Mouse (Mus musculus) hindbrain, embryonic 15.5 days (tissue): ENCODE measurements around the gene Jag2. TPM values are rescaled to one million over a fixed set of nuclear protein-coding genes. Genes with fewer than 3 reads are reported as not detected.
A peak's percentile ranks its signal among the peaks of the same experiment; 100 is the strongest.

Experiments used
- ATAC-seq: fragments of 200-750 bp; cut with Nextera tagmentation; 2 replicates; pipeline ENCODE4 v1.8.0; 2017; ENCODE audit warnings: low read depth, moderate number of reproducible peaks, moderate TSS enrichment; ENCODE audit not compliant: low FRiP score
- H3K27ac ChIP-seq: fragments of 300-500 bp; sonication (generic); replicated peaks from 2 replicates; pipeline ENCODE4 v1.5.1; 2015; ENCODE audit warnings: mild to moderate bottlenecking, inconsistent platforms
- H3K27me3 ChIP-seq: fragments of 300-500 bp; sonication (generic); 2 replicates; pipeline ENCODE4 v1.6.1; 2015; ENCODE audit warnings: control low read depth, inconsistent platforms
- H3K36me3 ChIP-seq: fragments of 300-500 bp; sonication (generic); 2 replicates; pipeline ENCODE4 v1.6.1; 2015; ENCODE audit warnings: control low read depth, inconsistent platforms
- H3K4me1 ChIP-seq: fragments of 300-500 bp; sonication (generic); replicated peaks from 2 replicates; pipeline ENCODE4 v1.6.1; 2015; ENCODE audit warnings: control low read depth, inconsistent platforms
- H3K4me2 ChIP-seq: fragments of 300-500 bp; sonication (generic); 2 replicates; pipeline ENCODE4 v1.6.1; 2015; ENCODE audit warnings: moderate library complexity, mild to moderate bottlenecking, inconsistent platforms
- H3K4me3 ChIP-seq: fragments of 300-500 bp; sonication (generic); 2 replicates; pipeline ENCODE4 v1.5.1; 2015; ENCODE audit warnings: mild to moderate bottlenecking, inconsistent platforms
- H3K9ac ChIP-seq: fragments of 300-500 bp; sonication (generic); 2 replicates; pipeline ENCODE4 v1.6.1; 2015; ENCODE audit warnings: inconsistent platforms
- H3K9me3 ChIP-seq: fragments of 300-500 bp; sonication (generic); 2 replicates; pipeline ENCODE4 v1.6.1; 2016; ENCODE audit warnings: control low read depth, inconsistent platforms
- WGBS: fragments of 180-500 bp; shearing (Covaris S2); methylation state at CpG from one replicate; pipeline ENCODE4 v1.1.7; 2015; 5-methylcytosine and 5-hydroxymethylcytosine counted together
- polyA plus RNA-seq: library from polyadenylated mRNA; unstranded; fragments of >200 nt; fragmentation: Nextera tagmentation; extraction: Ambion mirVana; gene quantifications from 2 replicates; pipeline ENCODE4 v1.2.1, GENCODE M21; 2015

The Jag2 gene
- polyA plus RNA-seq, 1 experiment from 2014 or later, result 14.4 TPM

DNA sequence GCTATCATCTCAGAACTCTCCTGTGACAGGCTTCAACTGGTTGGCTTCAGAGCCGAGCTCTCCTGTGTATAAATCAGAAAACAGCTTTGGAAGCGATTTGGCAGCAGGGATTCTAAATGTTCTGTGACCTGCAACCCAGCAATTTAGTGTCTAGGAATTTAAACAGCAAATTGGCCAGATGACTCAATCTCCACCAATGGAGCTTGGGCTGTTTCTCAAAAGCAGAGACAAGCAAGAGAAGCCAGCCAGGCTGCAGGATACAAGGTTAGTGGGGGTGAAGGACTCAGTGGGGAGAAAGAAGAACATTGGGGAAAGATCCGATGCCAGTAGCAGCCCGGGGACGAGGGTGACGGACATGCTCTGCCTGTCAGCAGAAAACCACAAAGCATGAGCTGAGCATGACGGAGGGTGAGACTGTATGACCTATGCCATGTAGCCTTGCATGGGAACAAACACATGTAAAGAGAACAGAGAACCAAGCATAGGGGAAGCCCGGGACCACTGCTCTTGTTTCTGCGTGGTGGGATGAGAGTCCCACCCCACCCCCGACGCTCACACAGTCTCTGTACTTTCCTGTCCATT lies 35.2 kb downstream of the Jag2 start:
- H3K4me2 ChIP-seq, result no peak overlapping the region
- H3K4me1 ChIP-seq, result peaks cover 15% of the 10 kb centered on the region
- no peak overlapping the region for H3K9ac ChIP-seq
- H3K36me3 ChIP-seq, result no peaks in the 10 kb centered on the region
- no peaks in the 10 kb centered on the region for H3K27me3 ChIP-seq
- H3K4me3 ChIP-seq, result no peak overlapping the region
- WGBS, result 63% methylated on average over 11 of the region's 11 CpGs
- no peaks in the 10 kb centered on the region for H3K9me3 ChIP-seq
- no peak overlapping the region; the same call in 1 of the 2 replicates for H3K27ac ChIP-seq
- ATAC-seq, result no peak

DNA sequence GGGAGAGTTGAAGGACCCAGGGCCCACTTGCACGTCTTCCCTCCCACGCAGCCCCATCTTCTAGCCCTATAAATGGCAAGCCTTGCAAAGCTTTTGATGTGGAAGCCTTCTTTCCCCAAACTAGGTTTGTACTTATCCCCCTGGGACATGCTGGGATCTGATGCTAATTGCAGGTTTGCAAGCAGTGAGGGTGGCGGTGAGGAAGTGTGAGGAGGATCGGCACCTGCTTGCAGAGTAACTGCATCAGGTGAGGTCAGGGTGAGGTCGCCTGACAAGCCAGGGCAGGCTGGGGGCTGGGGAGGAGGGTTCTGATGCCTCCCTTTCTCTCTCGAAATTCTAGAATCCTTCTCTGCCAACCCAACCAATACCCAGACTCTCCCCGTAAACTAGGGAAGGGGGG lies 44.1 kb downstream of the Jag2 start:
- no peak for ATAC-seq
- no peak overlapping the region for H3K9ac ChIP-seq
- H3K4me1 ChIP-seq, result no peaks in the 10 kb centered on the region
- WGBS, result 66% methylated on average over 7 of the region's 7 CpGs
- no peaks in the 10 kb centered on the region for H3K9me3 ChIP-seq
- no peaks in the 10 kb centered on the region for H3K36me3 ChIP-seq
- H3K4me2 ChIP-seq, result no peak overlapping the region
- H3K27ac ChIP-seq, result no peak overlapping the region
- no peak overlapping the region for H3K4me3 ChIP-seq
- H3K27me3 ChIP-seq, result no peaks in the 10 kb centered on the region

DNA sequence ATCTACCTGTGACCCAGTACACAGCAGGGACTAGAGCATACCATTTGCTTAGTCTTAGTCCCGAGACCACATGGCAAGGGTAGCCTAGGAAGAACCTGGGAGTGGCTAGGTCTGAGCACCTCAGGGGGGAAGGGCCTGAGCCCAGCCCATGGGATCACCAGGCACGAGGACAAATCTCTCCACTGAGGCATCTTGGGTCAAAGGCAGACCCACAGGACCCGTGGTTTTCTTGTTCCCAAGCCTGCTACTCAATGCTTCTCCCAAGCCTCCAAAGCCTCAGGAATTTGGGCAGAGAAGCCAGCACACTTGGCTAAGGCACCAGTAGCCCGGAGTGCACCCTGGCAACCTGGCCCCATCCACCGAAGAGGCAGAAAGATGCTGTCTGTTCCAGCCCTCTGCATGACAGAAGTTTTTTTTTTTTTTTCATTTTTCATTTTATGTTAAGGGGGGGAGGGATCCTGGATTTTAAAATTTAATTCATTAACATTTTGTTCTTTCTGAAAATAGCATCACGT lies 48.2 kb downstream of the Jag2 start:
- Histone ChIP-seq H3K36me3 (no peaks in the 10 kb centered on the region), H3K4me3 (no peak overlapping the region), H3K4me2 (no peak overlapping the region), H3K4me1 (peaks cover 16% of the 10 kb centered on the region), H3K27ac (no peak overlapping the region), H3K27me3 (peaks cover 32% of the 10 kb centered on the region), H3K9ac (no peak overlapping the region), H3K9me3 (no peaks in the 10 kb centered on the region)
- no peak for ATAC-seq
- WGBS, result 73% methylated on average over 6 of the region's 6 CpGs

DNA sequence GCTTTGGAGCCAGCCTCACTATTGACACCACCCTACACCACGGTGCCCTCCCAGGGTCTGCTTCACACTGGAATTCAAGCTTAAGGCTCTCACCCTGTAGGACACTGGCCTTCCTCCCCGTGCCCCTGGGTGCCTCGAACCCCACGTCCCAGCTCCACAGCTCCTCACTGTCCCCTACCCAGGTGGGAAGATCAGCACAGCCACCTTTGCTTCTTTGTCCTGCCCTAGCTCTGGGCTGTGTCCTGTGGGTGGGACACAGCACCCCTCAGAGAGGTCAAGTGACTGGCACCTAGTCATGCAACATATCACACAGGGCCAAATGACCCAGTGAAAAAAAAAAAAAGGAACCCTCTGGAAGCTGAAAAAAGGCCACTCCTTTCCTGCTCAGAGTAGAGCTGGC lies 48.9 kb downstream of the Jag2 start:
- no peaks in the 10 kb centered on the region for H3K9me3 ChIP-seq
- H3K4me2 ChIP-seq, result no peak overlapping the region
- peaks cover 20% of the 10 kb centered on the region for H3K4me1 ChIP-seq
- H3K36me3 ChIP-seq, result no peaks in the 10 kb centered on the region
- H3K4me3 ChIP-seq, result no peak overlapping the region
- H3K9ac ChIP-seq, result no peak overlapping the region
- no peak for ATAC-seq
- H3K27ac ChIP-seq, result no peak overlapping the region
- peaks cover 39% of the 10 kb centered on the region for H3K27me3 ChIP-seq
- WGBS, result 77% methylated on average over 4 of the region's 4 CpGs

DNA sequence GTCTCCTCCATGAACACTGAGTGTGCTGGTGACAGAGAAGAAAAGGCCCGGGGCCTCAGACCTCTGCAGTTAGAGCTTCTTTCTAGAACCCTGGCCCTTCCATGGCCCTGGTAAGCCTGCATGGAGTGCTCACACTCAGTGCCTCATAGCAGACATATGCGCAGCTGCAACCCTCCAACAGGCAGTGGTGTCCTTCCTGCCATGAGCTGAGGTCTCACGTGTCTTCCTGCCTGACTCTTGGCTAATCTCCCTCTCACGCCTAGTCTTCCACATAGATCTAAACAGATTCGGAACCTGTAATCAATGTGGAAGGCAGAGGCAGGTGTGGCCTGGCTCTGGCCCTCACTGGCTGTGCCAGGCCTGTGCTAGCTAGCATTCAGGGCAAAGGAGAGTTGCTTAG lies 49.8 kb downstream of the Jag2 start:
- no peak for ATAC-seq
- WGBS, result 88% methylated on average over 5 of the region's 5 CpGs
- H3K9me3 ChIP-seq, result no peaks in the 10 kb centered on the region
- H3K27ac ChIP-seq, result no peak overlapping the region
- no peak overlapping the region for H3K4me2 ChIP-seq
- H3K36me3 ChIP-seq, result no peaks in the 10 kb centered on the region
- H3K9ac ChIP-seq, result no peak overlapping the region
- peaks cover 20% of the 10 kb centered on the region for H3K4me1 ChIP-seq
- no peak overlapping the region for H3K4me3 ChIP-seq
- peaks cover 48% of the 10 kb centered on the region for H3K27me3 ChIP-seq

DNA sequence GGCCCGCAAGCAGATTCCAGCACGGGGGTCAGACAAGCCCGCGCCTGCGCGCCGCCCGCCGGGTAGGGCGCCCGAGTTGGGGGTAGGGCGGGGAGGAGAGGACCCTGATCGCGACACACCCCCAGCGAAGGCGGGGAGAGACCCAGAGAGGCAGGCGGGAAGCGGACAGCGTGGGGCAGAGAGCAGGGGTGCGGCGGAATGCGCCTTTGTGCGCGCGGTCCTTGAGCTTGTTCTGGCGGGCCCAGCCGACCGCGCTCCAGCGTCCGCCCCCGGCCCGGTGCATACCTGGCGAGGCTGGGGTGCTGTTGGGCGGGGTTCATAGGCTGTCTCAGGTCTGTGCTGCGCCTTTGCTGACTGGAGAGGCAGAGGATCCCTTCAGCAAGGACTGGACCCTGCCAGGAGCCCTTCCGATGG lies 52.0 kb downstream of the Jag2 start:
- peak overlapping the region; percentile 40 for H3K4me3 ChIP-seq
- H3K27me3 ChIP-seq, result peaks cover 62% of the 10 kb centered on the region
- H3K4me1 ChIP-seq, result peaks cover 30% of the 10 kb centered on the region
- WGBS, result 2% methylated on average over 37 of the region's 37 CpGs
- no peak overlapping the region for H3K27ac ChIP-seq
- no peaks in the 10 kb centered on the region for H3K9me3 ChIP-seq
- H3K4me2 ChIP-seq, result peak overlapping the region; percentile 68
- H3K36me3 ChIP-seq, result no peaks in the 10 kb centered on the region
- H3K9ac ChIP-seq, result peak overlapping the region; percentile 35; the same call in 1 of the 2 replicates
- no peak for ATAC-seq

DNA sequence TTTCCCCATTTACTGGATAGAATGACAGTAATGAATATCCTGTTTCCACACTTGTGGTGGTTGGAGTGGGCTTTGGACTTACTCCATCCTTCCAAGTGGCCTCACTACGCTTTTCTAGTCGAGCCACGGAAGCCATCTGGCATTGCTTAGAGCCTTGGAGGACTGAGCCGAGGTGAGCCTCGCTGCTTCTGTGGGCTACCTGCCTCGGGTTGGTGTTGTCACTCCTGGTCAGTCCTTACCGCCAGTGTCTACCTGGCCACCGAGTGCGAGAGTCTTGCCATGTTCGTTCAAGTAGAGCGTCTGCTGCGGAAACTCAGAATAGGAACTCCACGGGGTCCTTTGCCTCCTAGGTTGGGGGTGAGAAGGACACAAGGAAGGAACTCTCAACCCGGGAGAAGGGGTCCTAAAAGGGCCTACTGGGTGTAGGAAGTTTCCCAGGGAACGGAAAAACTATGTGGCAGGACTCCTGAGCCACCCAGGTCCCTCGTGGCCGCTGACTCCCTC lies 52.5 kb downstream of the Jag2 start:
- H3K4me3 ChIP-seq, result peak overlapping the region; percentile 40
- H3K27me3 ChIP-seq, result peaks cover 67% of the 10 kb centered on the region
- H3K9ac ChIP-seq, result peak overlapping the region; percentile 35; the same call in 1 of the 2 replicates
- no peaks in the 10 kb centered on the region for H3K36me3 ChIP-seq
- ATAC-seq, result no peak
- peaks cover 30% of the 10 kb centered on the region for H3K4me1 ChIP-seq
- H3K4me2 ChIP-seq, result peak overlapping the region; percentile 68
- no peak overlapping the region for H3K27ac ChIP-seq
- 7% methylated on average over 17 of the region's 17 CpGs for WGBS
- no peaks in the 10 kb centered on the region for H3K9me3 ChIP-seq

DNA sequence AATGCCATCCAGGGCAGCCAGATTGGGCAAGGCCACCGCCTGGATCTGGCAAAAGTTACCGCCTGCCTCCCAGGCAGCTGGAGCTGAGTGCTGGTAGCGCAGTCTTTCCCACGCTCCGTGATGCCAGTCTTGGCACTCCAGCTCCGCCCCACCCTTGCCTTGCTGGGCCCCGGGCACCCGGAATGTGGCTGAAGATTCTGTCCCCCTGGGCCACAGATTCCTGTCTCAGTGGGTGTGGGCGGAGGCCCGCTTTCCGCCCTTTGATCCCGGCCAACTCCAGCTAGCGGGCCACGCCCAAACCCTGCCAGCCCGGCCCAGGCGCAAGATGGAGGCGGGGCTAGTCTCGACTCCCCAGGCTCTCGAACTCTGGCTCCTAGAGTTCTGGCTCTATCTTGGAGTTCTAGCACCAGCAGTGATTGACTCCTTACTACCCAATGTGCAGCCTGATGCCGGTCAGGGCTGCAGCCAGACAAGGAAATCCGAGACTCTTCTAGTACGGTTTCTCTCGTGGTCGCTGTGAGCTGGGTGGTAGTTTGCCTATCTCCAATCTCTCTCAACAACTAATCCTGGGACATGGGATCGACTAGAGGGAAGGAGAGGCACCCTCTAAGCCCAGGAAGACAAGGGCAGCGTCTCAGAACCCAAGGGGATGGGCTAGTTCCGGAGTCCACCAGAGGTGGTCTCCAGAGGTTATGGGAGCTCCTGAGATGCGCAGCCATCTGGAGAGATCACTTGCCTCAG lies 53.1 kb downstream of the Jag2 start:
- Histone ChIP-seq H3K9ac (no peak overlapping the region), H3K4me2 (peak overlapping the region; percentile 68), H3K9me3 (no peaks in the 10 kb centered on the region), H3K36me3 (no peaks in the 10 kb centered on the region), H3K4me1 (peaks cover 30% of the 10 kb centered on the region), H3K27ac (no peak overlapping the region), H3K4me3 (peak overlapping the region; percentile 1; the same call in 1 of the 2 replicates), H3K27me3 (peaks cover 67% of the 10 kb centered on the region)
- peak; percentile 27; the same call in 1 of the 2 replicates for ATAC-seq
- WGBS, result 6% methylated on average over 28 of the region's 28 CpGs

DNA sequence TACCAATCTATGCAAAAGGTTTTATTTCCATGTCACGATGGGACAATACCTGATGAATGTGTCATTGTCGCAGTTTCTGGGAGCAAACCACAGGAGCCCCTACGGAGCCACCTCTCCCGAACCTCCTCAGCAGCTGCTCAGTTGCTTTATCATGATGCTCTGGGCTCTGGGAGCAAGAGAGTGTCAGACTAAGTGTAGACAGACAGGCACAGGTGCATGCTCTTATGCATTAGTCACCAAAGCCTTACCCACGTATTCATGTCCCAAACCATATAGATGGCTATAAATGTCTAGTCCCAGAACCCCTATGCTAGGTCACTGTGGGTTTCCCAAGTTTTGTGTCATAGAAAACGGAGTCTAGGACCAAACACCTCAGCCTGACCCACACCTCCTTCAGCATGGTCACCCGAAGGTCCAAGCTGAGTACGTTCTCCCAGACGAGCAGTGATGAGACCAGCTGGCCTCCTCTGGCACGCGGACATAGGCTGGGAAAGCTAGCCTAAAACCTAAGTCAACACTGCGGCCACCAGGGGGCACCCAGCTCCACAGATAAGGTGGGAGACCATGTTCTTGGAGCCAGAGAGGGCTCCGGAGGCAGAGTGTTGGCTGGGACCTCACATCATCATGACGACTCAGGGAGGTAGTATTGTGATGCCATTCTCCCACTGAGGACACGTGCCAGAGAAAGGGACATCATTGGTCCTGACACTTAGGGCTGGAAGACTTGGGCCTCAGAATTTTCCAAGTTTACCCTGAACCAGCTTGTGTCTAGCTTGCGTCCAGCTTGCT lies 54.2 kb downstream of the Jag2 start:
- Histone ChIP-seq H3K9ac (no peak overlapping the region), H3K36me3 (no peaks in the 10 kb centered on the region), H3K4me2 (no peak overlapping the region), H3K27ac (no peak overlapping the region), H3K4me3 (no peak overlapping the region), H3K4me1 (peaks cover 30% of the 10 kb centered on the region), H3K27me3 (peaks cover 72% of the 10 kb centered on the region), H3K9me3 (no peaks in the 10 kb centered on the region)
- ATAC-seq, result peak; percentile 19; the same call in 1 of the 2 replicates
- 22% methylated on average over 16 of the region's 16 CpGs for WGBS

DNA sequence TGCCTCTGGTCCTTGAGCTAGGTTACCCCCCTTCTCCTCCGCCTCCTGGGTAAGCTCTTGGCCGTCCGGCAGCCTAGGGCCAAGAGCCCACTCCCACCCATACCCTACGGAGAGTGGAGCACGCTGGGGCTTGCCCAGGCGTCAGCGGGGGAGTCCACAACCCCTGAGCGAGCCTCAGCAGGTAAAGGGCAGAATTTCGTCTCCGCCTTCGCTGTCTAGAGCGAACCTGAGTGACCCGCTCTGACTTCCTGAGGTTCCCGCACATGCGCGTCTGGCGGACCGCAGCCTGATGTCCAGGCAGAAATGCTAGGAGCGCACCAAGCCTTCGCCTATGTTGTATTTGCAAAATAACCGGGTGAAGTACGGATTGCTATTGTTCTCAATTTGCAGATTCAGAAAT lies 55.4 kb downstream of the Jag2 start:
- peaks cover 68% of the 10 kb centered on the region for H3K27me3 ChIP-seq
- no peak for ATAC-seq
- WGBS, result 16% methylated on average over 22 of the region's 22 CpGs

DNA sequence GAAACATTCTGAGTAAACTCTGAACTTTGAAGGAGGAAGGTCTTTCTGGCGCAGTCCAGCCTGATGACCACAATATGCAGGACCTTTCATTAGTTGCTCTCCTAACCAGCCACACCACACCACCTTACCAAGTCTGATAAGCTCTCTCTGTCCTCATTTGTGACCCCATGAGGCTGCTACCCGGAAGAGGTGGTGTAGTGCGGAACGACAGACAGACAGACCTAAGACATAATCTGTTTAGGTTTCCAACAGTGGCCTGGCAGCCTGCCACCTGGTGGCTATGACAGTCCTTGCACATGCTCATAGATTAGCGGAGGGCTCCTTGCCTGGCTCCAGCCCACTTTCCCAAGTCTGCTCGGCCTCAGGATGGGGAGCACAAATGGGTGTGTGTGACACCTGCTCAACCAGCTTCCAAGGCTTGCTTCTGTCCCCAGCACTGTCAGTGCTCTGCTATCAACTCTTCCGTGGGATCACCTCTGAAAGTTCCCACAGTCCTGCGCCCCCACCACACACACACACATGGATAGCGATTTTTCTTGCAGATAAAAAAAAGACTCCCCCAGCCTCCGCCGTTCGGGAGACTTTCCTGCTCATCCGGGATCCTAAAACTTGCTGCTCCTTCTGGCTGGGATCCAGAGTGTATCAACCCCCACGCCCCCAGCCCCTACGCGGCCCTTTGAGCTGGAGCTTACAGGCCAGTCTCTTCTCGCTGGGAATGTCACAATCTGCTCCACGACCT lies 56.0 kb downstream of the Jag2 start:
- ATAC-seq, result peak; percentile 10; the same call in 1 of the 2 replicates
- WGBS, result 24% methylated on average over 18 of the region's 18 CpGs
- peaks cover 63% of the 10 kb centered on the region for H3K27me3 ChIP-seq

More for the DNA sequence above, 55.4 kb downstream of the Jag2 start:
- peaks cover 36% of the 10 kb centered on the region for H3K4me1 ChIP-seq
- H3K9ac ChIP-seq, result no peak overlapping the region
- no peaks in the 10 kb centered on the region for H3K36me3 ChIP-seq
- peak overlapping the region; percentile 30 for H3K4me3 ChIP-seq
- no peak overlapping the region for H3K27ac ChIP-seq
- no peaks in the 10 kb centered on the region for H3K9me3 ChIP-seq
- H3K4me2 ChIP-seq, result peak overlapping the region; percentile 55

More for the DNA sequence above, 56.0 kb downstream of the Jag2 start:
- Histone ChIP-seq H3K9me3 (no peaks in the 10 kb centered on the region), H3K27ac (no peak overlapping the region), H3K4me1 (peaks cover 36% of the 10 kb centered on the region), H3K4me2 (peak overlapping the region; percentile 55), H3K9ac (no peak overlapping the region), H3K4me3 (peak overlapping the region; percentile 30), H3K36me3 (no peaks in the 10 kb centered on the region)
